Mouse (Mus musculus) heart, embryonic 12.5 days (tissue): Measurements from ENCODE around the gene Crebbp. TPM values are rescaled to one million over a fixed set of nuclear protein-coding genes. Genes with fewer than 3 reads are reported as not detected.

Source experiments
- ATAC-seq: fragments of 200-750 bp; cut with Nextera tagmentation; 2 replicates; pipeline ENCODE4 v1.8.0; 2017; ENCODE audit warnings: moderate TSS enrichment, moderate library complexity; ENCODE audit not compliant: insufficient number of reproducible peaks, low FRiP score
- H3K27ac ChIP-seq: fragments of 300-500 bp; sonication (generic); 2 replicates; pipeline ENCODE4 v1.5.1; 2016; ENCODE audit warnings: mild to moderate bottlenecking, moderate library complexity; ENCODE audit not compliant: poor library complexity, severe bottlenecking
- H3K27me3 ChIP-seq: fragments of 300-500 bp; sonication (generic); replicated peaks from 2 replicates; pipeline ENCODE4 v1.6.1; 2016; ENCODE audit warnings: mild to moderate bottlenecking, moderate library complexity
- H3K36me3 ChIP-seq: fragments of 300-500 bp; sonication (generic); 2 replicates; pipeline ENCODE4 v1.6.1; 2016; ENCODE audit warnings: mild to moderate bottlenecking, moderate library complexity
- H3K4me1 ChIP-seq: fragments of 300-500 bp; sonication (generic); replicated peaks from 2 replicates; pipeline ENCODE4 v1.6.1; 2016; ENCODE audit warnings: mild to moderate bottlenecking
- H3K4me2 ChIP-seq: fragments of 300-500 bp; sonication (generic); 2 replicates; pipeline ENCODE4 v1.6.1; 2016; ENCODE audit warnings: mild to moderate bottlenecking, moderate library complexity
- H3K4me3 ChIP-seq: fragments of 300-500 bp; sonication (generic); 2 replicates; pipeline ENCODE4 v1.5.1; 2016; ENCODE audit warnings: mild to moderate bottlenecking
- H3K9ac ChIP-seq: fragments of 300-500 bp; sonication (generic); 2 replicates; pipeline ENCODE4 v1.6.1; 2016; ENCODE audit warnings: mild to moderate bottlenecking, moderate library complexity
- H3K9me3 ChIP-seq: fragments of 300-500 bp; sonication (generic); replicated peaks from 2 replicates; pipeline ENCODE4 v1.6.1; 2016; ENCODE audit warnings: mild to moderate bottlenecking, moderate library complexity
- WGBS: fragments of 180-500 bp; shearing (Covaris S2); methylation state at CpG from one replicate; pipeline ENCODE4 v1.1.7; 2016; 5-methylcytosine and 5-hydroxymethylcytosine counted together
- polyA plus RNA-seq: library from polyadenylated mRNA; unstranded; fragments of >200 nt; fragmentation: Nextera tagmentation; extraction: Ambion mirVana; gene quantifications from 2 replicates; pipeline ENCODE4 v1.2.1, GENCODE M21; 2016

Crebbp gene
- polyA plus RNA-seq, 1 experiment from 2014 or later = 23.2 TPM

DNA sequence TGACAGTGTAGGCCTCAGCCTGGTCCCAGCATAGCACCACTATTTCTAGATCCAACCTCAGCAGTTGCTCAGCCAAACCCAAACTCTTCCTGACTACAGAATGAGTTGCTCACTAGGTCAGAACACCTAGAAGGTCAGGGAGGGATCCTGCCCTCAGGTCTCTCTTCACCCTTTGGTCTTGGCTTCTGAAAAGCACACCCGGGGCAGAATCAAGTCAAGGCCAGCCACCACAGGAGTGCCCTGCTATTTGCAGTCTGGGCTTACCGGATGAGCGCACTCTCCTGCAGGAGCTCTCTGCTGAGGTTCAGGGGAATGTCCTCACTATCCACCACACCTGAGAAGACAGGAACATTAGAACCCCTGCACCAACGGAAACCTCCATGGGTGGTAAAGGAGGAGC, 161.2 kb downstream of the Crebbp start:
- no peaks in the 10 kb centered on the region for H3K9me3 ChIP-seq
- H3K4me2 ChIP-seq = no peak overlapping the region
- no peak for ATAC-seq
- H3K4me1 ChIP-seq = no peaks in the 10 kb centered on the region
- no peaks in the 10 kb centered on the region for H3K27me3 ChIP-seq
- H3K4me3 ChIP-seq = no peak overlapping the region
- no peak overlapping the region for H3K27ac ChIP-seq
- peaks cover 90% of the 10 kb centered on the region for H3K36me3 ChIP-seq
- H3K9ac ChIP-seq = no peak overlapping the region
- 92% methylated on average over 4 of the region's 4 CpGs for WGBS

DNA sequence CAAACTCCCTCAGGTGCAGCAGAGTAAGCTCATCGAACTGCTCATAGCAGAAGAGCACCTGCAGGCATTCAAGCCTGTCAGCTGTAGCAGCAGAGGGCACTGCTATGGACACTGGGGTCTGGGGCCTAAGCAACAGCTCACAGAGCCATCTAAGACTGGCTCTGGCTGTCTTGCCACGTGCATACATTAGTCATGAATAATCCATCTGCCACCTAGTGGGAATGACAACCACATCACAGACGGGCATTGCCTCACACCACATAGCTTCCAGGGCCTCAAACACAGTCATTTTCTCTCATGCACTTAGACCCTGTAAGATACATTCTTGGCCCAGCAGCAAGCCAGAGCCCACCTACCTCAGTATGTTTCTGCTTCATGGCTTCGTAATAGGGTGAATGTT, 168.3 kb downstream of the Crebbp start:
- no peak overlapping the region for H3K4me2 ChIP-seq
- 87% methylated on average over 4 of the region's 4 CpGs for WGBS
- no peak overlapping the region for H3K4me3 ChIP-seq
- no peaks in the 10 kb centered on the region for H3K4me1 ChIP-seq
- H3K9me3 ChIP-seq = no peaks in the 10 kb centered on the region
- H3K27ac ChIP-seq = no peak overlapping the region
- no peak overlapping the region for H3K9ac ChIP-seq
- H3K27me3 ChIP-seq = no peaks in the 10 kb centered on the region
- ATAC-seq = no peak
- H3K36me3 ChIP-seq = peaks cover 83% of the 10 kb centered on the region

DNA sequence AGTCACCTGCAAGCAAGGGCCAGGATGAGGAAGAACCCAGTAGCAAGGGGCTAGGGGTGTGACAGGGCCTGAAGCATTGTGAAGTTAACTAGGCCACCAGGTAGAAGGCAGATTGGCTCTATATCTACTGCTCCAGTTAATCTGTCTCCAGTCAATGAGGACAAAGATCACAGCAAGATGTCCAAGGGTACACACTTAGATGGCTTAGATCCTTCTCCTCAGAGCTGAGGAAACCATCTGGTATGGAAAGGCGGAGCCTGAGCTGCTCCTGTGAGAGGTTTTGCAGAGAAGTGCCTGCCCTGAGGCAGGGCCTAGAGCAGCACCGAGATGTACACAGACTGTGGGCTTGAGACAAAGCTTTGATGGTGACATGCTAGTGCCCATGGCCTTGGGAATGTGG, 169.7 kb downstream of the Crebbp start:
- H3K9me3 ChIP-seq = no peaks in the 10 kb centered on the region
- no peak overlapping the region for H3K4me3 ChIP-seq
- H3K4me1 ChIP-seq = no peaks in the 10 kb centered on the region
- no peak overlapping the region for H3K27ac ChIP-seq
- no peak overlapping the region for H3K4me2 ChIP-seq
- no peak for ATAC-seq
- no peak overlapping the region for H3K9ac ChIP-seq
- H3K27me3 ChIP-seq = no peaks in the 10 kb centered on the region
- WGBS = 90% methylated on average over 2 of the region's 2 CpGs
- H3K36me3 ChIP-seq = peaks cover 83% of the 10 kb centered on the region

DNA sequence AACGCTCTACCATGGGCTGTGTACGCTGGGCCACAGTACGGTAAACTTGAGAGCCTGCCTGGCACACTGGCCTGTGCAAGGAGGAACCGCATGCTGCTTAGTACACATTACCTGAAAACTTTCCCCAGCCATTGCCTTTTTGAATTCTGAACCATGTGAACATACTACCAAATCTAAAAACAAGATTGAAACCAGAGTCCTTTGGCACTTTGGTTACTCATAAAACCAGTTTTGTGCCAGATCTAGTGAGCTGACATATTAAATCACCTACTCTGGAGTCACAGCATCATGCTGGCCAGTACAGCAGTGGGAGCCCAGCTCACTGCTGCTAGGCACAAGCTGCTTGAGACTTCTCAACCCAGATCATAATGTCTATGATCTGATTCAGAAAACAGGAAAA, 172.2 kb downstream of the Crebbp start:
- WGBS = 93% methylated on average over 4 of the region's 4 CpGs
- Histone ChIP-seq H3K4me3 (no peak overlapping the region), H3K9me3 (no peaks in the 10 kb centered on the region), H3K36me3 (peaks cover 87% of the 10 kb centered on the region), H3K27me3 (no peaks in the 10 kb centered on the region), H3K27ac (no peak overlapping the region), H3K4me1 (no peaks in the 10 kb centered on the region), H3K9ac (no peak overlapping the region), H3K4me2 (no peak overlapping the region)
- no peak for ATAC-seq

DNA sequence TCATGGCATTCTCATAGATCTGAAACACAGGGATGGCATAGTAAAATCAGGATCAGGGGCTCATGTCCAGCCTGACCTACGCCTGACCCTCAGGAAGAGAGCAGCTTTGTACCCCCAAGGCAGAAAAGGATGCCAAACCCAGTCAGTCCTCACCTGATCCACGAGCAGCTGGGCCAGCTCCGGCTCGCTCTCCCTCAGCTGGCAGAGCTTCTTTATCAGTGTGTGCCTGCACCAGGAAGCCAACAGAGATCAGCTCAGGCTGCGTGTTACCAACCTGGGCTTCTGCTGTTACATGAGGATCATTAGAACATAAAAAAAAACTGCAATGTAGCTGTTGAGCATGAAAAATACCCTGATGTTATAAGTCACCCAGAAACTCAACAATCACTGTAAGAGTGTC, 173.6 kb downstream of the Crebbp start:
- Histone ChIP-seq H3K27me3 (no peaks in the 10 kb centered on the region), H3K4me2 (no peak overlapping the region), H3K9ac (no peak overlapping the region), H3K36me3 (peaks cover 80% of the 10 kb centered on the region), H3K9me3 (no peaks in the 10 kb centered on the region), H3K27ac (no peak overlapping the region), H3K4me3 (no peak overlapping the region), H3K4me1 (no peaks in the 10 kb centered on the region)
- no peak for ATAC-seq
- 88% methylated on average over 5 of the region's 5 CpGs for WGBS

DNA sequence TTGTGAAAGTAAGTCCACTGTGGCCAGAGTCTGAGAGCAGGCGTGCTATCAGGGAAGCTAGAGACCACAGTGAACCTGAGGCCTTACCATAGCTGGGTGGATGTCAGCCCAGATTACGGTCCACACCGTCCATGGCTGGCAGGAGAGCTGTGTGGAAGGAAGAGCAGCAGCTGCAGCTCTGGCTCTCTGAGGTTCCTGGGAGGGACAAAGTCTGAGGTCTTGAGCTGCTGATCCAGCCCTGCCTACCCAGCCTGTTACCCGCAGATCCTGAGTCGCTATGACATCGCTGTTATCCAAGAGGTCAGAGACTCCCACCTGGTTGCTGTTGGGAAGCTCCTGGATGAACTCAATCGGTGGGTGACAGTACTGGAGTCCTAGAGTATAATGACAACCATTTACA, 176.1 kb downstream of the Crebbp start:
- ATAC-seq = no peak
- Histone ChIP-seq H3K9ac (no peak overlapping the region), H3K4me1 (peaks cover 8% of the 10 kb centered on the region), H3K9me3 (no peaks in the 10 kb centered on the region), H3K4me2 (no peak overlapping the region), H3K27me3 (no peaks in the 10 kb centered on the region), H3K36me3 (peaks cover 61% of the 10 kb centered on the region), H3K4me3 (no peak overlapping the region), H3K27ac (no peak overlapping the region)
- 94% methylated on average over 7 of the region's 7 CpGs for WGBS

DNA sequence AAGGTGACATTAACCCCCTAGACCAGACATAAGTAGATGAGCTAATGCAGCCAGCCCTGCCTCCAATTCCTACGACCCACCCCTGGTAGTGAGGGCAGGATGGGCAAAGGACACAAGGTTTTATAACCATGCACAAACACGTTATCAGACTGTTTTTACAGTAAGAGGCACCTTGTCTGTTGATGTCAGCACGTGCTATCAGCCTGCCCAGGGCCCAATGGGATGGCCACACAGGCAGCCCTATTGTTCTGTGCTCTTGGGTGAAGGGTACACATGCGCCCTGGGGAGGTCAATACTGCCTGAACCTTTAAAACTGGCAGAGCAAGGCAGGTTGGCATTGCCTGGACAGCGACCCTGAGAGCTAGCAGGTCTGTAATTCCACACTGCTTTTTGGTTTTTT, 177.0 kb downstream of the Crebbp start, which contains the start of gene Dnase1:
TSS of gene Dnase1 (plus strand) at position 136 of the 400 bp plus-strand sequence.
- H3K27ac ChIP-seq = no peak within 1 kb of the TSS
- H3K4me3 ChIP-seq = no peak within 1 kb of the TSS
- no peak for ATAC-seq
- H3K4me1 ChIP-seq = peaks cover 8% of the 10 kb centered on the region
- H3K36me3 ChIP-seq = peaks cover 57% of the 10 kb centered on the region
- no peak within 1 kb of the TSS for H3K4me2 ChIP-seq
- no peaks in the 10 kb centered on the region for H3K27me3 ChIP-seq
- no peak within 1 kb of the TSS for H3K9ac ChIP-seq
- 85% methylated on average over 5 of the region's 5 CpGs for WGBS
- H3K9me3 ChIP-seq = no peaks in the 10 kb centered on the region

DNA sequence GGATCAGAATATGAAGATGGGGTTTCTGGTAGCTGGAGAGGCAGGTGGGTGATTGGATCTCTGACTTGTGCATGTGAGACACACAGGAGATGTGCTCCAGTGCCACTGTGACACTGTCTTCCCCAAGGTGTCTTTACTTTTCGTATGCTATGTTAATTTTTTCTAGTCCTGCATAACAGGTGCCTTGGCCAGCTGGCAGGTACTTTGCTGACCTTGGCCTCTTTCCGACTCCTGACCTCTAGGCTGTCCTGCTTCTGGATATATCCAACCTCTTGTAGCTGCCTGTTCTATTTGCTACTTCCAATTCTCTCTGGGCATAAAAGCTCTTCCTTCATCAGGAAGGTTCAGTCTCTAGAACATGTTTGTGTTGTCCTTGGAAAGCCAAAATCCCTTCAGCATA, 178.2 kb downstream of the Crebbp start:
- Histone ChIP-seq H3K4me1 (peaks cover 8% of the 10 kb centered on the region), H3K9me3 (no peaks in the 10 kb centered on the region), H3K27me3 (no peaks in the 10 kb centered on the region), H3K4me2 (no peak overlapping the region), H3K27ac (no peak overlapping the region), H3K4me3 (no peak overlapping the region), H3K9ac (no peak overlapping the region), H3K36me3 (peaks cover 46% of the 10 kb centered on the region)
- no peak for ATAC-seq
- WGBS = 91% methylated on average over 2 of the region's 2 CpGs

DNA sequence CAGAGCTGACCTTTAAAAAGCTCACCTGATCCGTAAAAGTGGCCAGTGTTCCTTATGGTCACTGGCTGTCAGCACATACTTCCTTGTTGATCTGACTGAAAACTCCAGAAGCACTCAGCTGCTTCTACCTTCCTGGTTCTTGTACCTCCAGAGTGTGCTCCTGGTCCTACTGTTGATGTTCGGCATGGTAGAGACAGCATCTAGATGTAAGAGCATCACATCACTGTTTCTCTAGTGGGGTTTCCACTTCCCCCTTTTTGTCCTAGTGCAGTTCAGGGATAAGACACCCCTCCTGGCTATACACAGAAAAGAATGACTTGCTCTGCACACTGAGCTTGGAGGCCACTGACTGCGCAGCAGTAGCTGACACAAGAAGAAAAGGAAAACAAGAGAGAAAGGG, 179.3 kb downstream of the Crebbp start:
- Histone ChIP-seq H3K36me3 (peaks cover 35% of the 10 kb centered on the region), H3K4me2 (no peak overlapping the region), H3K27ac (no peak overlapping the region), H3K4me1 (peaks cover 8% of the 10 kb centered on the region), H3K27me3 (no peaks in the 10 kb centered on the region), H3K4me3 (no peak overlapping the region), H3K9me3 (no peaks in the 10 kb centered on the region), H3K9ac (no peak overlapping the region)
- WGBS = 78% methylated on average over 3 of the region's 3 CpGs
- ATAC-seq = no peak

DNA sequence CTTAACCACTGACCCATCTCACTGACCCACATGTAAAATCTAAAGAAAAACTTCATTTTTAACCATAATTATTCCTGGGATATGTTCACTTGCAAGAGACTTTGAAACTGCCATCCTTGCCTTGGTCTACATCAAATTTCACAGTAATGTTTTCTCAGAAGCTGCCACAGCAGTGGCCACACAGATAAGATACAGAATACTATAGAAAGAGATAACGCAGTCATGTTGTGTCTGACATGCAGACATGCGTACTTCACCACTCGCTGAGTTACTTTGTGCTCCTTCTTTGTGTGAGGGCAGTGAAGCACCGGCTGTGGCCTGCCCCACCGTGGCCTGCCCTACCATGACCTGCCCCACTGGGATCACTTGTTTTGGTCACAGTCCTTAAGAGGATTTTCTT, 179.8 kb downstream of the Crebbp start:
- Histone ChIP-seq H3K9me3 (no peaks in the 10 kb centered on the region), H3K4me3 (no peak overlapping the region), H3K4me2 (no peak overlapping the region), H3K4me1 (peaks cover 8% of the 10 kb centered on the region), H3K9ac (no peak overlapping the region), H3K27me3 (no peaks in the 10 kb centered on the region), H3K36me3 (peaks cover 30% of the 10 kb centered on the region), H3K27ac (no peak overlapping the region)
- 35% methylated on average over 5 of the region's 5 CpGs for WGBS
- ATAC-seq = no peak

DNA sequence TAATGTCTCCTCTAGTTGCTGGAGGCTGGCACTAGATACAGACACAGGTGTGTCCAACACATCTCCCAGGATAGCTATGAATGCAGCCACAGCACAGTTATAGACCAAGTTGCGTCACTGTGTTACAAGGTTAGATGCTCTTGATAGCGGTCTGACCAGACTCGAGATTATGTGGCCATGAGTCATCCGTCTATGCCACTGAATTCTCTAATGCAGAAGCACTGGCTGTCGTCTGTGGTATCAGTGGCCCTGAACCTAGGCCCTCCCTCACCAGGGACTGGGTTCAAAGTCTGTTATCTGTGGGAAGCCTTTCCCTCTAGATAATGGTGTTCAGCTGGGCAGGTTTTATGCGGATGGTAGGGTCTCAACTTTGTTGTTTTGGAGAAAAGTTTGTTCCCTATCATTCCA, 181.5 kb downstream of the Crebbp start:
- ATAC-seq = no peak
- peaks cover 14% of the 10 kb centered on the region for H3K36me3 ChIP-seq
- H3K27ac ChIP-seq = no peak overlapping the region
- 70% methylated on average over 6 of the region's 6 CpGs for WGBS
- no peak overlapping the region for H3K9ac ChIP-seq
- H3K4me2 ChIP-seq = no peak overlapping the region
- no peak overlapping the region for H3K4me3 ChIP-seq
- H3K4me1 ChIP-seq = peaks cover 8% of the 10 kb centered on the region
- no peaks in the 10 kb centered on the region for H3K27me3 ChIP-seq
- 0 out of 2 replicates have a peak, but pooled peaks cover 4% of the 10 kb centered on the region for H3K9me3 ChIP-seq

DNA sequence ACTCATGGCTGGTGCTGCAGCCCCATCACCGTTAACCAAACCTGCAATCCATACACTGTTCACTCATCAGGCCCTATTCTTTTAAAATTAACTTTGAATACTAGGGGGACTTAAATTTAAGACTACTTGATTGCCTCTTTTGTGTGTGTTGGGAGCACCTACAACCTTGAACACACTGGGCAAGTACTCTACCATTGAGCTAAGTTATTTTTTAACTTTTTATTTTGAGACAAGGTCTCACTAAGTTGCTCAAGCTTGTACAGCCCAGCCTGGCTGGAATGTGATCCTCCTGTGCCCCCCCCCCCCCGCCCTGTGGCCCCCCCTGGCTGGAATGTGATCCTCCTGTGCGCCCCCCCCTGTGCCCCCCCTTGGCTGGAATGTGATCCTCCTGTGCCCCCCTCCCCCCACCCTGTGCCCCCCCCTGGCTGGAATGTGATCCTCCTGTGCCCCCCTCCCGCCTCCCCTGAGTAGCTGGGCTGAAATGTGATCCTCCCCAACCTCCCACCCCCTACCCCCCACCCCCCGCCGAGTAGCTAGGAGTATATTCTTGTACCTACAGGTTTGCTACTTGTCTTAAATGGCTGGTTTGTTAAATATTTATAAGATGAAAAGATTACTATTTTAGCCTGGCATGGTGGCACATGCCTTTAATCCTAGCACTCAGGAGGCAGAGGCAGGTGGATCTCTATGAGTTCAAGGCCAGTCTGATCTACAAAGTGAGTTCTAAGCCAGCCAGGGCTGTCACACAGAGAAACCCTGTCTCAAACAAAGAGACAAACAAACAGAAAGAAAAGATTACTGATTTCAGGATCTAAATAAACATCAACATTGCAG, 182.1 kb downstream of the Crebbp start:
- H3K27ac ChIP-seq = no peak overlapping the region
- H3K9ac ChIP-seq = no peak overlapping the region
- no peak overlapping the region for H3K4me3 ChIP-seq
- no peaks in the 10 kb centered on the region for H3K27me3 ChIP-seq
- H3K4me2 ChIP-seq = no peak overlapping the region
- H3K9me3 ChIP-seq = 0 out of 2 replicates have a peak, but pooled peaks cover 4% of the 10 kb centered on the region
- 64% methylated on average over 5 of the region's 6 CpGs for WGBS
- no peak for ATAC-seq
- H3K4me1 ChIP-seq = peaks cover 8% of the 10 kb centered on the region
- H3K36me3 ChIP-seq = peaks cover 7% of the 10 kb centered on the region; the same call in 1 of the 2 replicates
